Mouse (Mus musculus) heart, embryonic 12.5 days (tissue): ENCODE results near the gene Tmsb15a. TPM values are rescaled to one million over a fixed set of nuclear protein-coding genes. Genes with fewer than 3 reads are reported as not detected.
"Not testable (repeated sequence)": the region's sequence is repeated elsewhere in the genome, so short reads cannot be mapped to it uniquely, and the experiment has no call there.

Source experiments
- ATAC-seq: fragments of 200-750 bp; cut with Nextera tagmentation; 2 replicates; pipeline ENCODE4 v1.8.0; 2017; ENCODE audit warnings: moderate TSS enrichment, moderate library complexity; ENCODE audit not compliant: insufficient number of reproducible peaks, low FRiP score
- H3K27ac ChIP-seq: fragments of 300-500 bp; sonication (generic); 2 replicates; pipeline ENCODE4 v1.5.1; 2016; ENCODE audit warnings: mild to moderate bottlenecking, moderate library complexity; ENCODE audit not compliant: poor library complexity, severe bottlenecking
- H3K27me3 ChIP-seq: fragments of 300-500 bp; sonication (generic); replicated peaks from 2 replicates; pipeline ENCODE4 v1.6.1; 2016; ENCODE audit warnings: mild to moderate bottlenecking, moderate library complexity
- H3K36me3 ChIP-seq: fragments of 300-500 bp; sonication (generic); 2 replicates; pipeline ENCODE4 v1.6.1; 2016; ENCODE audit warnings: mild to moderate bottlenecking, moderate library complexity
- H3K4me1 ChIP-seq: fragments of 300-500 bp; sonication (generic); replicated peaks from 2 replicates; pipeline ENCODE4 v1.6.1; 2016; ENCODE audit warnings: mild to moderate bottlenecking
- H3K4me2 ChIP-seq: fragments of 300-500 bp; sonication (generic); 2 replicates; pipeline ENCODE4 v1.6.1; 2016; ENCODE audit warnings: mild to moderate bottlenecking, moderate library complexity
- H3K4me3 ChIP-seq: fragments of 300-500 bp; sonication (generic); 2 replicates; pipeline ENCODE4 v1.5.1; 2016; ENCODE audit warnings: mild to moderate bottlenecking
- H3K9ac ChIP-seq: fragments of 300-500 bp; sonication (generic); 2 replicates; pipeline ENCODE4 v1.6.1; 2016; ENCODE audit warnings: mild to moderate bottlenecking, moderate library complexity
- H3K9me3 ChIP-seq: fragments of 300-500 bp; sonication (generic); replicated peaks from 2 replicates; pipeline ENCODE4 v1.6.1; 2016; ENCODE audit warnings: mild to moderate bottlenecking, moderate library complexity
- WGBS: fragments of 180-500 bp; shearing (Covaris S2); methylation state at CpG from one replicate; pipeline ENCODE4 v1.1.7; 2016; 5-methylcytosine and 5-hydroxymethylcytosine counted together
- polyA plus RNA-seq: library from polyadenylated mRNA; unstranded; fragments of >200 nt; fragmentation: Nextera tagmentation; extraction: Ambion mirVana; gene quantifications from 2 replicates; pipeline ENCODE4 v1.2.1, GENCODE M21; 2016

Tmsb15a gene
- 1.7 TPM in 1 of 2 replicates, not detected in the other for polyA plus RNA-seq

DNA sequence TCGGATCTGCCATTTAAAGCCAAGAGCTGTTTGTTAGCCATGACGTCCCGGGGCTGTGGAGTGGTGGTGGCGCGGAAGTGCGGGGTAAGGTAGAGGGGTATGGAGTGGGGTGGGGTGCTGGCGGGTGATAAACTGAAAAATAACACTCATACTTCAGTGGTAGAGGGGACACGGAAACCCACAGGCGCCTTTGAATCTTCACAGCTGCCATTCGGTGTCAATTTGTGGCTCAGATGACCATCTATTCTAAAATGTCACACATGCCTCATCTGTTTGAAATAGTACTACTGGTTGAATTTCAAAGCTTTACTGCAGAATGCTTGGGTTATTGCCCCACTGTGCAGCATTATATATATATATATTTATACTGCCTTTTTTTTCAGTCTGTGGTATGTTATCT is at the start of gene Tmsb15a:
TSS of gene Tmsb15a (minus strand) at position 101 of the 400 bp plus-strand sequence.
- no peaks in the 10 kb centered on the region for H3K9me3 ChIP-seq
- H3K4me2 ChIP-seq: no peak within 1 kb of the TSS
- no peak within 1 kb of the TSS for H3K27ac ChIP-seq
- H3K9ac ChIP-seq: no peak within 1 kb of the TSS
- ATAC-seq: no peak
- H3K4me1 ChIP-seq: no peaks in the 10 kb centered on the region
- 79% methylated on average over 10 of the region's 10 CpGs for WGBS
- no peak within 1 kb of the TSS for H3K4me3 ChIP-seq
- 0 out of 2 replicates have a peak, but pooled peaks cover 8% of the 10 kb centered on the region for H3K27me3 ChIP-seq
- H3K36me3 ChIP-seq: no peaks in the 10 kb centered on the region

DNA sequence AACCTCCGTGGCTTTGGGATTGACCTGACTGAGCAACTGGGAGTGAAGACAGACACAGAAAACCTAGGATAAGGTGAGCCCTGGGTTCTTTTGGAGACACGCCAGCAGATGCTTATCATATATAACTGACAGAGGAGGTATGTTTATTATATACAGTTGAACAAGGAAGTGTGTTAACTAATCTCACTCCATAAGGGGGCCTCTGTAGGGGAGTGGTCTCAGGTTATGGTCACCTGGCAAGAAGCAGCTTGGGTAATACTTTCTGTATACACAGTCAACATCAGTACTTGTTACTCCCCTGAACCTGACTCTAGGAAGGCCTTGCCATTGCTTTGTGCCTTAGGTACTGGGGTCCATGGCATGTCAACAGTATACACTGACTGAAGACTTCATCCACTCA is 43.5 kb upstream of the Tmsb15a start:
- 45% methylated on average over 2 of the region's 2 CpGs for WGBS
- no peaks in the 10 kb centered on the region for H3K4me1 ChIP-seq
- H3K4me2 ChIP-seq: no peak overlapping the region
- no peaks in the 10 kb centered on the region for H3K36me3 ChIP-seq
- no peak overlapping the region for H3K9ac ChIP-seq
- no peaks in the 10 kb centered on the region for H3K9me3 ChIP-seq
- H3K27ac ChIP-seq: no peak overlapping the region
- no peak for ATAC-seq
- no peaks in the 10 kb centered on the region for H3K27me3 ChIP-seq
- no peak overlapping the region for H3K4me3 ChIP-seq

DNA sequence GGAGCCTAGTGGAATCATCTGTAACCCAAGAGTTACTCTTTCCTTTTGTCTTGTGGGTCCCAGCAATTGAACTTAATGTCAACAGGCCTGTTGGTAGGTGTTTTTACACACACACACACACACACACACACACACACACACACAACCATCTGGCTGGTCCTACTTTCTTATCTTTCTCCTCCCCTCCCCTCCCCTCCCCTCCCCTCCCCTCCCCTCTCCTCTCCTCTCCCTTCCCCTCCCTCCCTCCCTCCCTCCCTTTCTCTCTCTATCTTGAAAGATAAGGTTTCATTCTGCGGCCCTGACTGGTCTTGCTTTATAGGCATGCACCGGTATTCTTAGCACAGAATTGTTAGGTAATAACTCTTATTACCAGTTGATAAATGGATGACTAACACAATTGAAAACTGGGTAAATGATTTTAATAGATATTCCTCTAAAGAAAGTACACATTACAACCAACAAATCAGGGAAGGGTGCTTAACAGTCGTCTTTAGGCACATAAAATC is 43.0 kb upstream of the Tmsb15a start:
- H3K4me2 ChIP-seq: no peak overlapping the region
- WGBS: 60% methylated on average over 2 of the region's 3 CpGs
- H3K4me3 ChIP-seq: no peak overlapping the region
- H3K27me3 ChIP-seq: no peaks in the 10 kb centered on the region
- H3K4me1 ChIP-seq: no peaks in the 10 kb centered on the region
- no peaks in the 10 kb centered on the region; the same call in 1 of the 2 replicates for H3K36me3 ChIP-seq
- ATAC-seq: no peak
- no peak overlapping the region for H3K27ac ChIP-seq
- no peaks in the 10 kb centered on the region for H3K9me3 ChIP-seq
- H3K9ac ChIP-seq: no peak overlapping the region

DNA sequence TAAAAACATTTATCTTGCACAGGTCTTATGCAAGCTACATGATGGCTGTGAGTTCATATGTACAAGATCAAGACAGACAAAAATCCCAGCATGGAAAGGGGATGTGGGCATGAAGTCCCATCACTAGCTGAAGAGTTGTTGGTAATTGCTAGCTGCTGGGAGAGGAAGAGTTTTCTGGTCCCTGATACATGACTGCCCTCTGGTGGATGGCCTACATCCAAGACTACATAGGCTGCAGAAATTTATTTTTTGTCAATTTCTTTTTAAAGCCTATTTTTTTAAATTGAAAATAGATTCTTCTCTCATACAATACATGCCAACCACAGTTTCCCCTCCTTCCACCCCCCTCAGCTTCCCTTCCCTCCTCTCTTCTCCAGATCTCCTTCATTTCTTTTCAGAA is 36.6 kb upstream of the Tmsb15a start:
- Histone ChIP-seq H3K27ac (no peak overlapping the region), H3K9ac (no peak overlapping the region), H3K4me2 (no peak overlapping the region), H3K27me3 (no peaks in the 10 kb centered on the region), H3K4me3 (no peak overlapping the region), H3K36me3 (peaks cover 8% of the 10 kb centered on the region), H3K4me1 (no peaks in the 10 kb centered on the region), H3K9me3 (no peaks in the 10 kb centered on the region)
- no peak for ATAC-seq

DNA sequence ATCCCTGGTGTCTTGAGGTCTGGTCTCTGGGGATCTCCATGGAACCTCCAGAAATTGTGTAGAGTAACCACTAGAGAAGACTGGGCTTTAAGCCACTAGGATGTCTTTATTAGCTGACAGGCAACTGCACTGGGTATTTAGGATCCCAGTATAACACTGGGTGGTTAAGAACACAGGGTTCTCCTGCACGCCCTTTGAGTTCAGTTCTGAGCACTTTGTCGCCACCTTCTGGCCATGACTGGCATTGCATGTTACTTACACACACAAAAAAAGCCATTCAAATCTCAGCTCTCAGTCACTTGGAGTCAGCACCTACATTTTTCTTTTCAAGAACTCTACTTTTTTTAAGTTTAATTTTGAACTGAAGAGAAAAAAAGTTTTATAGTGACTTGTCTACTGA is 27.8 kb upstream of the Tmsb15a start:
- Histone ChIP-seq H3K4me2 (no peak overlapping the region), H3K9ac (no peak overlapping the region), H3K27ac (no peak overlapping the region), H3K4me1 (no peaks in the 10 kb centered on the region), H3K27me3 (no peaks in the 10 kb centered on the region), H3K36me3 (peaks cover 6% of the 10 kb centered on the region), H3K9me3 (no peaks in the 10 kb centered on the region), H3K4me3 (no peak overlapping the region)
- 6% methylated on average over 2 of the region's 2 CpGs for WGBS
- ATAC-seq: no peak

DNA sequence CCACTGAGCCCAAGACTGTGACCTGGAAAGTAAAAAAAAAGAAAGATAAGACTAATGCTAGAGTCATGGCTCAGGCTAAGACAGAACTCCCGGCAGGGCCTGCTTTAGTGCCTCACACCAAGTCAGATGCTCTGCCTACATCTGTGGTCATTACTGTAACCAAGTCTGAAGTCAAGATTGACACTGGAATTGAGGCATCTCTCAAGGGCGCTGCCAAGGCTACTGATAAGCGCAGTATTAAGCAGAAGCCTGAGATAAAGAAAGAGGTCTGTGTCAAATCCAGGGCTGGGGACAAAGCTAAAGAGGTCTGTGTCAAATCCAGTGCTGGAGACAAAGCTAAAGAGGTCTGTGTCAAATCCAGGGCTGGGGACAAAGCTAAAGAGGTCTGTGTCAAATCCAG is 20.3 kb upstream of the Tmsb15a start:
- H3K4me3 ChIP-seq, ATAC-seq, H3K9ac ChIP-seq, H3K27me3 ChIP-seq, H3K4me1 ChIP-seq, H3K9me3 ChIP-seq, H3K27ac ChIP-seq, H3K4me2 ChIP-seq: not testable (repeated sequence)
- peaks cover 11% of the 10 kb centered on the region; the same call in 1 of the 2 replicates for H3K36me3 ChIP-seq
- WGBS: 63% methylated on average over 3 of the region's 3 CpGs

DNA sequence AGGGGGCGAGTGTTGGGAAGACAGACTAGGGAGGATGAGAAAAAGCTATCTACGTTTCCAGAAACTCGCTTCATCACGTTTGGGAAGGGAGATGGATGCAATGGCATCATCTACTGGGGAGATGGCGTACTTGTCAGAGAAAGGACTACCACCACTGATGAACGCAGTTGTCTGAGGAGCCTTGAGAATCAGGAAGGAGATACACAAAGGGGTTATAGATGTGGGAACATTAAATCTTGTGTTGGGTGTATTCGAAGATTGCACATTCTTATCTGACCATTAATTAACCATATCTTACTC is 17.9 kb upstream of the Tmsb15a start:
- 0 out of 2 replicates have a peak, but pooled peaks cover 8% of the 10 kb centered on the region for H3K36me3 ChIP-seq
- H3K27ac ChIP-seq: 0 out of 2 replicates have a peak overlapping the region, but pooled peaks have one; percentile 34
- peak overlapping the region; percentile 69 for H3K4me2 ChIP-seq
- H3K9me3 ChIP-seq: no peaks in the 10 kb centered on the region
- ATAC-seq: no peak; the same call in 1 of the 2 replicates
- H3K9ac ChIP-seq: peak overlapping the region; percentile 85
- 22% methylated on average over 7 of the region's 7 CpGs for WGBS
- peak overlapping the region; percentile 78 for H3K4me3 ChIP-seq
- H3K4me1 ChIP-seq: peaks cover 5% of the 10 kb centered on the region; the same call in 1 of the 2 replicates
- no peaks in the 10 kb centered on the region for H3K27me3 ChIP-seq

DNA sequence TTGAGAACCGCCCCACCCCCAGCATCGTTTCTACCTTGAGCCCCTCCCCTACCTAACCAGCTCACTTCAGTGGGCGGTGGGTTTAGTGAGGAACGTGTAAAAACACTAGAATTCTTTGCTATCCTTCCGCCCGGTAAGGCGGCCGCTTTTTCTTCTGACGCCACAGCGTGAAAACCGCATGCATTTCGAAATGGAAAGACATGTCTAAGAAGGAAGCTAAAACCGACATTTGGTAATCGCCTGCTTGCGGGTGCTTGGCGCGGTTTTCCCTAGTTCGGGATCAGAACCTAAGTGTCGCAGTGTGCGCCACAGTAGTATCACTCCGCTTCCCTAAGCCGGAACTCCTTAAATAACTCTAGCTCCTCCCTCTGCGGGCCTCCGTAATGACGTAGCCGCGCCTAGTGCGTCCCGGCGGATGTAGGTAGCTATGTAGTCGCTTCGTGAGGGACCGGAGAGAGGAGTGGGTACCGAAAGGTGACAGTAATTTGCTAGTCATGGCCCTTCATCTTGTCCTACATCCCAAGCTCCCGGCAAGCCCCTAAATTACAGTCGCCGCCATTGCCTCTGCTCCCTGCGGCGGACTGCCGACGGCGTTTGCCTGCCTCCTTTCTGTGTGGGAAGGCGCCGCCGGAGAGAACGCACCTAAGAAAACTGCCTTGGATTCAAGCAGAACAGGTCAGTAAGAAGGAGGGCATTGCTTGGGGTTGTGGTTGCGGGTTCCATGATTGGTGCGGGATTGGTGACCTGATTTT is 17.4 kb upstream of the Tmsb15a start, which contains the start of the genes Armcx5 and Gprasp1:
TSS of gene Armcx5 (plus strand) at position 430 of the 752 bp plus-strand sequence.
TSS of gene Gprasp1 (plus strand) at position 430 of the 752 bp plus-strand sequence.
- peak; percentile 96 for ATAC-seq
- Histone ChIP-seq H3K4me3 (peak within 1 kb of the TSS; percentile 78), H3K27ac (peak within 1 kb of the TSS; percentile 83), H3K9ac (peak within 1 kb of the TSS; percentile 85), H3K4me1 (peaks cover 5% of the 10 kb centered on the region; the same call in 1 of the 2 replicates), H3K4me2 (peak within 1 kb of the TSS; percentile 69), H3K9me3 (no peaks in the 10 kb centered on the region), H3K36me3 (0 out of 2 replicates have a peak, but pooled peaks cover 8% of the 10 kb centered on the region), H3K27me3 (no peaks in the 10 kb centered on the region)
- WGBS: 11% methylated on average over 47 of the region's 48 CpGs

DNA sequence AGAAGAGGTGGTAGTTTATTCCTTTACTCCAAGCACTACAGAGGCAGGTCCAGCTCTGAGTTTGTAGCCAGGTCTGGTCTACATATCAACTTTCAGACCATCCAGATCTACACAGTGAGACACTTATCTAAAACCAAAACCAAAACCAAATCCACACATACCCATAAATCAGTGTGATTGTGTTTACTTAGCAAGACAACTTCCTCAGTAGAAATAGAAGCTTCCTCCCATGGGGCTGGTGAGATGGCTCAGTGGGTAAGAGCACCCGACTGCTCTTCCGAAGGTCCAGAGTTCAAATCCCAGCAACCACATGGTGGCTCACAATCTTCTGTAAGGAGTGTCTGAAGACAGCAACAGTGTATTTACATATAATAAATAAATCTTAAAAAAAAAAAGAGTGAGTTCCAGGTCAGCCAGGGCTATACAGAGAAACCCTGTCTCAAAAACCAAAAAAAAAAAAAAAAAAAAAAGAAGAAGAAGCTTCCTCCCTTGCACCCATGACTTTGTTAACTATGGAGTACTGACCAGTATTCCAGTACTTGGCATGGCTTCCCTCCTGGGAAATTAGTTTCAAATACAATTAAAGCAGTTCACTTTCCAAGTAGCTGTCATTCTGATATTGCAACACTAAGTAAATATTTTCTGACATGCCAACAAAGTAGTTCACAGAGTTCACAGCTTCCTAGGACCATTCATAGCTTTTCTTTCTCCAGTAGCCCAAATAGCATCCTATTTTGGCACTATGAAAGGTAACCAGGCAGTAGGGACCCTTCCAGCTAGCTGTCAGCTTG is 13.9 kb upstream of the Tmsb15a start:
- no peak overlapping the region for H3K4me2 ChIP-seq
- no peaks in the 10 kb centered on the region for H3K9me3 ChIP-seq
- H3K27me3 ChIP-seq: no peaks in the 10 kb centered on the region
- peaks cover 5% of the 10 kb centered on the region; the same call in 1 of the 2 replicates for H3K4me1 ChIP-seq
- 87% methylated on average over 2 of the region's 2 CpGs for WGBS
- H3K4me3 ChIP-seq: no peak overlapping the region
- no peak overlapping the region for H3K9ac ChIP-seq
- no peak overlapping the region for H3K27ac ChIP-seq
- ATAC-seq: no peak
- H3K36me3 ChIP-seq: no peaks in the 10 kb centered on the region

DNA sequence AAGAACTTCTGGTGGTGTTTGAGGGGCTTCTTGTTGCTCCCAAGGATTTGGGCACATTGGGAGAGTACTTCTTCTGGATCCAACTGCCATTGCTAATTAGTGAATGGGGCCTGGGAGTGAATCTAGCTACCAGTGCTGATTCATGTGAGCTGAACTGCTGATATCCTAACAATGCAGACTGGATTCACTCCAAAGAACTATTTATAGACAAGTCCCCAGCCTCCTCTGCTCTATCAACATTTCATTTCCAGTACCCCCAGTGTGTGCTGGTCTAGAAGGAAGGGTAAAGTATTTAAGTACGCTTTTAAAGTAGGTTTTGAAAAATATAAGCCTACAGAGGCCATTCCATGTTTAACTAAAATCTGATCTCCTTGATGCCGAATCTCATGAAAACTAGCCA is 12.2 kb downstream of the Tmsb15a start:
- Histone ChIP-seq H3K27ac (0 out of 2 replicates have a peak overlapping the region, but pooled peaks have one; percentile 16), H3K4me2 (no peak overlapping the region), H3K9me3 (no peaks in the 10 kb centered on the region), H3K4me1 (0 out of 2 replicates have a peak, but pooled peaks cover 2% of the 10 kb centered on the region), H3K27me3 (no peaks in the 10 kb centered on the region), H3K4me3 (no peak overlapping the region), H3K36me3 (no peaks in the 10 kb centered on the region), H3K9ac (no peak overlapping the region)
- WGBS: 56% methylated on average over 2 of the region's 2 CpGs
- ATAC-seq: no peak

DNA sequence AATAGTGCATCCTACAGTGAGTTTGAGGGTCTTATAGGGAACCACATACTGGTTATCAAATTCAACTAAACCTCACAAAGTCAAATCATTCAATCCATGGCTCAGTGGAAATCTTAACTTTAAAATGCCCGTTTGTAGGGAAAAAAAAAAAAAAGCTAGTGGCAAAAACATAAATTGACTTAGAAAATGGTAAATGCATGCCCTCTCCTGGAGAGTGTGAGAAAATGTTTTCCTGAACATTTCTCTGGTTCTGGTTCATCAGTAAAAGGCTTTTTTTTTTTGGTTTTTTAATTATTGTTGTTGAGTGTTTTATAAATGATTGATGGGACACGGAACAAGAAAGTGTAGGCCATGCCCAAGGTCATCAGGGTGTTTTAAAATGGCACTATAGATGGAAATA is 20.7 kb downstream of the Tmsb15a start:
- ATAC-seq: no peak
- no peaks in the 10 kb centered on the region for H3K4me1 ChIP-seq
- H3K9ac ChIP-seq: no peak overlapping the region
- no peaks in the 10 kb centered on the region for H3K9me3 ChIP-seq
- no peak overlapping the region for H3K4me2 ChIP-seq
- H3K27me3 ChIP-seq: no peaks in the 10 kb centered on the region
- H3K4me3 ChIP-seq: no peak overlapping the region
- no peak overlapping the region for H3K27ac ChIP-seq
- no peaks in the 10 kb centered on the region for H3K36me3 ChIP-seq
- 25% methylated on average over 2 of the region's 2 CpGs for WGBS
